8 mouse cellular contexts compared by ENCODE assay signal in genomic region chr7:19698907-19699826, GRCm38 (mm10). TPM values are rescaled to one million over a fixed set of nuclear protein-coding genes. Genes with fewer than 3 reads are reported as not detected.
DNase-seq lines count a peak whose midpoint lies in the region; ATAC-seq and TF ChIP-seq lines count a peak whose summit lies in the region.

TSS of gene Apoe (minus strand) at chr7:19699188.

- peak; percentile 45; the same call in 1 of the 2 replicates for ATAC-seq in heart, embryonic 13.5 days (ENCODE audit: extremely low read depth, insufficient number of reproducible peaks, low FRiP score, low TSS enrichment)
- ATAC-seq in kidney, embryonic 16.5 days (ENCODE audit: low FRiP score, low TSS enrichment): peak; percentile 47
- peak; percentile 38 for ATAC-seq in midbrain, embryonic 15.5 days (replicated peaks)

- H3K4me3 ChIP-seq in spleen, adult 2 months (ENCODE audit: extremely low read depth, insufficient read depth, insufficient read length): peak within 1 kb of the TSS; percentile 49
- peak within 1 kb of the TSS; percentile 51 for H3K4me3 ChIP-seq in forebrain, embryonic 10.5 days
- H3K4me3 ChIP-seq in heart, embryonic 13.5 days: peak within 1 kb of the TSS; percentile 55
- peak within 1 kb of the TSS; percentile 44 for H3K4me3 ChIP-seq in kidney, embryonic 16.5 days (ENCODE audit: low read length)
- peak within 1 kb of the TSS; percentile 27 for H3K4me3 ChIP-seq in midbrain, embryonic 15.5 days
- H3K4me3 ChIP-seq in testis, adult 2 months (ENCODE audit: control insufficient read depth, low read depth, low read length): peak within 1 kb of the TSS; percentile 47

- 8% methylated on average over 20 of the region's 20 CpGs for WGBS in spleen, adult 2 months
- WGBS in forebrain, embryonic 10.5 days: under 1% methylated on average over 20 of the region's 20 CpGs
- 2% methylated on average over 20 of the region's 20 CpGs for WGBS in heart, embryonic 13.5 days
- WGBS in kidney, embryonic 16.5 days: 2% methylated on average over 20 of the region's 20 CpGs
- 1% methylated on average over 20 of the region's 20 CpGs for WGBS in midbrain, embryonic 15.5 days

- no peak for TF ChIP-seq CTCF in spleen, adult 2 months (IDR thresholded peaks at IDR 0.05; ENCODE audit: extremely low read depth, insufficient read depth, insufficient read length, insufficient replicate concordance)
- no peak for TF ChIP-seq CTCF in testis, adult 2 months (IDR thresholded peaks at IDR 0.05; ENCODE audit: control insufficient read depth, insufficient read depth, insufficient replicate concordance, low read depth, low read length)

- peak within 1 kb of the TSS; percentile 75 for H3K4me2 ChIP-seq in heart, embryonic 13.5 days
- peak within 1 kb of the TSS; percentile 60 for H3K4me2 ChIP-seq in kidney, embryonic 16.5 days (replicated peaks; ENCODE audit: low read depth, low read length)
- H3K4me2 ChIP-seq in midbrain, embryonic 15.5 days: peak within 1 kb of the TSS; percentile 50

- H3K4me1 ChIP-seq in spleen, adult 2 months (ENCODE audit: control insufficient read depth, insufficient read depth, insufficient read length): peaks cover 22% of the 10 kb centered on the region
- H3K4me1 ChIP-seq in forebrain, embryonic 10.5 days: peaks cover 56% of the 10 kb centered on the region
- peaks cover 62% of the 10 kb centered on the region for H3K4me1 ChIP-seq in heart, embryonic 13.5 days
- H3K4me1 ChIP-seq in kidney, embryonic 16.5 days (ENCODE audit: insufficient read depth, low read length): peaks cover 28% of the 10 kb centered on the region
- H3K4me1 ChIP-seq in midbrain, embryonic 15.5 days: peaks cover 18% of the 10 kb centered on the region
- H3K4me1 ChIP-seq in testis, adult 2 months (ENCODE audit: control insufficient read depth, insufficient read depth, low read length): peaks cover 14% of the 10 kb centered on the region

- no peak for TF ChIP-seq POLR2A in spleen, adult 2 months (IDR thresholded peaks at IDR 0.05; ENCODE audit: low read depth, low read length)
- TF ChIP-seq POLR2A in testis, adult 2 months (IDR thresholded peaks at IDR 0.05; ENCODE audit: control insufficient read depth, low read depth, low read length): no peak

- H3K27ac ChIP-seq in spleen, adult 2 months (ENCODE audit: insufficient read depth, low read length): peak within 1 kb of the TSS; percentile 85
- H3K27ac ChIP-seq in forebrain, embryonic 10.5 days: peak within 1 kb of the TSS; percentile 82
- H3K27ac ChIP-seq in heart, embryonic 13.5 days (replicated peaks): peak within 1 kb of the TSS; percentile 69
- H3K27ac ChIP-seq in kidney, embryonic 16.5 days (ENCODE audit: low read length): peak within 1 kb of the TSS; percentile 48; the same call in 1 of the 2 replicates
- H3K27ac ChIP-seq in midbrain, embryonic 15.5 days: 0 out of 2 replicates have a peak within 1 kb of the TSS, but pooled peaks have one; percentile 20
- no peak within 1 kb of the TSS for H3K27ac ChIP-seq in testis, adult 2 months (ENCODE audit: control insufficient read depth, insufficient read depth, low read depth, low read length)

- H3K27me3 ChIP-seq in spleen, adult 2 months (ENCODE audit: control insufficient read depth, insufficient read depth, low read length): no peaks in the 10 kb centered on the region
- H3K27me3 ChIP-seq in forebrain, embryonic 10.5 days (ENCODE audit: poor library complexity, severe bottlenecking): no peaks in the 10 kb centered on the region
- H3K27me3 ChIP-seq in heart, embryonic 13.5 days (replicated peaks): no peaks in the 10 kb centered on the region
- H3K27me3 ChIP-seq in kidney, embryonic 16.5 days (ENCODE audit: insufficient read depth, low read length): no peaks in the 10 kb centered on the region
- no peaks in the 10 kb centered on the region for H3K27me3 ChIP-seq in midbrain, embryonic 15.5 days (replicated peaks)
- H3K27me3 ChIP-seq in testis, adult 2 months (ENCODE audit: control insufficient read depth, insufficient read depth, low read length): no peaks in the 10 kb centered on the region; the same call in 1 of the 2 replicates

- H3K36me3 ChIP-seq in spleen, adult 2 months (ENCODE audit: control insufficient read depth, insufficient read depth, low read length): peaks cover 11% of the 10 kb centered on the region
- H3K36me3 ChIP-seq in forebrain, embryonic 10.5 days (replicated peaks): peaks cover 54% of the 10 kb centered on the region
- peaks cover 45% of the 10 kb centered on the region for H3K36me3 ChIP-seq in heart, embryonic 13.5 days
- H3K36me3 ChIP-seq in kidney, embryonic 16.5 days (ENCODE audit: insufficient read depth, low read length): peaks cover 20% of the 10 kb centered on the region
- H3K36me3 ChIP-seq in midbrain, embryonic 15.5 days (replicated peaks): peaks cover 8% of the 10 kb centered on the region; the same call in 1 of the 2 replicates
- H3K36me3 ChIP-seq in testis, adult 2 months (ENCODE audit: control insufficient read depth, insufficient read depth, low read length): no peaks in the 10 kb centered on the region

- H3K9ac ChIP-seq in heart, embryonic 13.5 days: peak within 1 kb of the TSS; percentile 80
- H3K9ac ChIP-seq in kidney, embryonic 16.5 days (replicated peaks; ENCODE audit: low read length): peak within 1 kb of the TSS; percentile 63
- H3K9ac ChIP-seq in midbrain, embryonic 15.5 days: peak within 1 kb of the TSS; percentile 30

- DNase-seq in spleen, adult 2 months (ENCODE audit: low read depth in 1 of 2, low spot score in 2 of 2): peak in 1 of 2 experiments; percentile 33
- no peak for DNase-seq in spleen, postnatal 10 days (ENCODE audit: low spot score in 2 of 2)
- peak; percentile 58 for DNase-seq in forebrain, embryonic 10.5 days (ENCODE audit: extremely low spot score, low spot score)
- peak; percentile 72 for DNase-seq in liver

- H3K9me3 ChIP-seq in forebrain, embryonic 10.5 days: peaks cover 10% of the 10 kb centered on the region
- no peaks in the 10 kb centered on the region for H3K9me3 ChIP-seq in heart, embryonic 13.5 days
- H3K9me3 ChIP-seq in kidney, embryonic 16.5 days (ENCODE audit: low read length): no peaks in the 10 kb centered on the region
- H3K9me3 ChIP-seq in midbrain, embryonic 15.5 days: no peaks in the 10 kb centered on the region

RNA-seq across cellular contexts. Expression of gene Apoe, which starts in this region (rescaled TPM):
- polyA plus RNA-seq in spleen, adult 2 months (2012; rRNA removed): 1,613 and 1,762 TPM in 2 replicates
- polyA plus RNA-seq in forebrain, embryonic 10.5 days (2016; fragmentation: Nextera tagmentation; extraction: Ambion mirVana): 140 and 154 TPM in 2 replicates
- polyA plus RNA-seq in heart, embryonic 13.5 days (2015; fragmentation: Nextera tagmentation; extraction: Ambion mirVana): 480 and 561 TPM in 2 replicates
- 291 and 312 TPM in 2 replicates for polyA plus RNA-seq in kidney, embryonic 16.5 days (2015; fragmentation: Nextera tagmentation; extraction: Ambion mirVana)
- 385 and 514 TPM in 2 replicates for polyA plus RNA-seq in midbrain, embryonic 15.5 days (2015; fragmentation: Nextera tagmentation; extraction: Ambion mirVana)
- polyA plus RNA-seq in testis, adult 2 months (2012; rRNA removed): 122 and 180 TPM in 2 replicates

Comparison
In these comparisons a context has a peak if more than half of its experiments do, and no peak if none do; other contexts are left out.
1. DNase-seq: peak in forebrain, embryonic 10.5 days (single experiment) and liver (single experiment); none in spleen, postnatal 10 days (0 of 2).
2. H3K9ac ChIP-seq: peak in every context shown above with its lines; median percentile 80 in heart, embryonic 13.5 days; 63 in kidney, embryonic 16.5 days; 30 in midbrain, embryonic 15.5 days.
3. Peak in every context shown above with its lines, with median percentiles within 50 percentile points of each other: H3K4me3 ChIP-seq, ATAC-seq and H3K4me2 ChIP-seq.